Mouse (Mus musculus): ENCODE measurements at regions not wholly inside any gene's neighbourhood (a gene's known extent, or its start where the extent isn't known, plus 50 kb on each side); places are given as distances from the start of the nearest gene placed in this dataset.

DNA sequence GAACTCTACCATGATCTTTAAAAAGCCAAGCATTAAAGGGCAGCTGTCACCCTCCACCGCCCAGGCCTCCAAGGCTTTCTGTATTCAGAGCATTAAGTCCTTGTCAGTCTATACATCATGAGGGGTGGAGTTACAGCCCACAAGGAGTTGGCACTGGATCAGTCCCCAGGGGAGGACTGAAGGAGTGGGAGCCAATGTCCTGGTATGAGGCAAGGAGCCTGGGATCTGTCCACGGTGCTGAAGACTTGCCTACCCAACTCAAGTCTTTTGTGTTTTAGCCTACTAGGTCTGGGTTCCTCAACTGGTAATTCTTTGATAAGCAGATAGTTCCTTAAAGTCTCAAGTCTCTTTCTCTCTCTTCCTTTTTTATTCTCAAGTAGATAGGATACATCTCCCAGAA, 90.1 kb downstream of the Mrm1 start:
- TF ChIP-seq POLR2A (IDR thresholded peaks at IDR 0.05; ENCODE audit: low read depth, low read length) (no peak), CTCF (conservative IDR thresholded peaks at IDR 0.05; ENCODE audit: insufficient read depth, insufficient read length, low read depth, low read length) (no peak)

Measured in kidney, adult 2 months (tissue).